Mouse (Mus musculus) thymus, postnatal 0 days (tissue): ENCODE measurements around the gene Ints6l. TPM values are rescaled to one million over a fixed set of nuclear protein-coding genes. Genes with fewer than 3 reads are reported as not detected.
"Not testable (repeated sequence)": the region's sequence is repeated elsewhere in the genome, so short reads cannot be mapped to it uniquely, and the experiment has no call there.

Experiments used
- DNase-seq: peaks from one replicate; pipeline ENCODE4 v3.0.0-alpha.2; 2015; ENCODE audit warnings: low spot score
- polyA plus RNA-seq: library from polyadenylated mRNA; unstranded; fragments of >200 nt; fragmentation: Nextera tagmentation; extraction: Ambion mirVana; gene quantifications from 2 replicates; pipeline ENCODE4 v1.2.1, GENCODE M21; 2015

The Ints6l gene
- polyA plus RNA-seq, 1 experiment from 2014 or later = 17.0 TPM

DNA sequence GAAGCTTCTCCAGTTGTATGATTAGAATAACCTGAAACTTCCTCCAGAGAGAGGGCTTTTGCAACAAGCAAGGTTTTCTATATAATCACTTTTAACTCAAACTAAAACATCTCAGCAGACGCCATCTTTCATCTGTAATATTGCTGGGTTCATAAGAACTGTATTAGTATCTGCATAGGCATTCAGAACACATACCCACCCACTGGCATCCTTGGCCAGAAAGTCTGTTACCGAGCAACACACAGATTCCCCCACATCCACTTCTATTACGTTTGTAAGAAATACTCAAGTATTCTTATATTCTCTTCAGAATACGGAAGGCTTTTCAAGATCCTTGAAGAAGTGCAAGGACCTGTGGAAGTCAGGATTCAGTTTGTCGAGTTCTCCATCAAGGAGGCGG, 69.8 kb downstream of the Ints6l start, which contains the start of gene Gm10477:
Gm10477 (plus strand) TSS at position 301 of the 400 bp plus-strand sequence.
- DNase-seq = not testable (repeated sequence)

DNA sequence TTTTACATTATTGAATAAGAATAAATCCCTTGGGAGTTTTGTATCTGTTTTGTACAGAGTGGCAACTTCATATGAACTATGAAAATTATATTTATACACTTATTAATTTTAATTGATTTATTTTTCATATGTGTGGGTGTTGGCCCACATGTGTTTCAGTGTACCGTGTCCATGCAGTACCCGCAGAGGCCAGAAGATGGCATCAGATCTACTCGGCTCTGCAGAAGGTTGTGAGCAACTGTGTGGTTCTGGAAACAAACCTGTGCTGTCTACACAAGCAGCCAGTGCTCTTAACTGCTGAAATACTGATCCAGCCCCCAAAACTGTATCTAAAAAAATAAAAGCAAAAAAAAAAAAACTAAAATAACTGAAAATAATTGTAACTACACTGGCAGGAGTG, 76.6 kb downstream of the Ints6l start:
- DNase-seq = peak; percentile 13

DNA sequence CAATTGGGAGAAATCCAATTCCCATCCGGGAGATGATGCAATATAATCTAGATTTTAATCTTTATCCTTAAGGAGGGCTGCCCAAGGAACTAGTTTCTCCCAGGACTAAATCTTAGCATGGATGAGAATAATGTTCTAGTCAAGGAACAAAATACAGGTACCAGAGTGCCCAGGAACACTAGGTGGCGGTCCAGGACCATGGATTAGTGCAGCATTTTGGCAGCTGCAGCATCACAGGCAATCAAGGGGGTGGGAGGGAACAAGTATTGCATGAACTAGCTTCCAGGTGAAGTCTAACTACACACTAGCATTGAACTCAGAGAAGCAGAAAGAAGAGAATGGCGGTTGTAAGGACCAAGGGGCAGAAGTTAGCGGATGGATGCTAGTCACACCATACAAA, 82.5 kb downstream of the Ints6l start:
- DNase-seq = peak; percentile 5

DNA sequence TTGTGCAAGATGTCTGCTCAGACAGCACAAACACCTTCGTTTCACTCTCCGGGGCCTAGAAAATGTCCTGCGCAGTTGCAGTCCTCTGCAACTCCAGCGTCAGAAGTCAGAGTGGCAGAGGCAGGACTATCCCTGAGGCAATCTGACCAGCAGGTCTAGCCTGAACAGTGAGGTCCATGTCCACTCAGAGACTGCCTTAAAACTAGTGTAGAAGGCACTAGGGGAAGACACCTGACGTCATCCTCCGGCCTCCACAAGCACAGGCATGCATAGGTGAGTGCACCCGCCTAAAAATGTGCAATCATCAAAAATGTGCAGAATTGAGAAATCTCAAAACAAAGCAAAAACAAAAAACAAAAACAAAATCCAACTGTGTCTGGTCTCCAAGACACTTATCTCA, 94.8 kb downstream of the Ints6l start, which contains the start of gene Gm648:
Gm648 (minus strand) TSS at position 101 of the 400 bp plus-strand sequence.
- no peak for DNase-seq

DNA sequence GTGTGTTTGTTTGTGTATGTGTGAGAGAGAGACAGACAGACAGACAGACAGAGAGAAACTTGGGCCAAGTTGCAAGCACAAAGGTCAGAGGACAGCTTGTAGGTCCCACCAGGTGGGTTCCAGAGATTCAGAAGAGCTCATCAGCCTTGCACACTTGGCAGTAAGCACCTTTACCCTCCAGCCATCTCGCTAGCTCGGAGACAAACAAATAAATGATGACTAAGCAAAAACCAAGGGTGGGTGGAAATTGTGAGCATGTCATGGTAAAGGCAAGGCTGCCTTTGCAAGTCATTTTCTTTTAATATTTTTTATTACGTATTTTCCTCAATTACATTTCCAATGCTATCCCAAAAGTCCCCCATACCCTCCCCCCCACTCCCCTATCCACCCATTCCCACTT, 98.9 kb downstream of the Ints6l start:
- no peak for DNase-seq

Other genes with a start within 250 kb of the Ints6l start
- not detected in 2 replicates for gene Gm773, start 242.0 kb upstream of the Ints6l start, polyA plus RNA-seq
- gene Zfp449, start 108.5 kb upstream of the Ints6l start, polyA plus RNA-seq = 1.2 and 1.3 TPM in 2 replicates
- 1.0 and 1.4 TPM in 2 replicates for gene Smim10l2a, start 80.3 kb upstream of the Ints6l start, polyA plus RNA-seq
- 1.1 and 2.4 TPM in 2 replicates for gene Gm2174, start 6.9 kb upstream of the Ints6l start, polyA plus RNA-seq
- gene Gm10477, start 69.9 kb downstream of the Ints6l start, polyA plus RNA-seq = not detected in 2 replicates
- gene Gm648, start 94.7 kb downstream of the Ints6l start, polyA plus RNA-seq = 0.22 and 0.24 TPM in 2 replicates
- 15.2 and 17.2 TPM in 2 replicates for gene Mmgt1, start 143.2 kb downstream of the Ints6l start, polyA plus RNA-seq
- 6.7 and 7.6 TPM in 2 replicates for gene Slc9a6, start 154.9 kb downstream of the Ints6l start, polyA plus RNA-seq